Mouse (Mus musculus) heart, embryonic 10.5 days (tissue): ENCODE measurements around the gene Igfbp3. TPM values are rescaled to one million over a fixed set of nuclear protein-coding genes. Genes with fewer than 3 reads are reported as not detected.

Experiments used
- DNase-seq: peaks from one replicate; pipeline ENCODE4 v3.0.0-alpha.2; 2017; ENCODE audit warnings: low spot score
- H3K27ac ChIP-seq: fragments of 300-500 bp; sonication (generic); 2 replicates; pipeline ENCODE4 v1.5.1; 2016; ENCODE audit warnings: mild to moderate bottlenecking
- H3K27me3 ChIP-seq: fragments of 300-500 bp; sonication (generic); 2 replicates; pipeline ENCODE4 v1.6.1; 2016; ENCODE audit warnings: mild to moderate bottlenecking; ENCODE audit not compliant: poor library complexity, insufficient read depth, severe bottlenecking
- H3K36me3 ChIP-seq: fragments of 300-500 bp; sonication (generic); 2 replicates; pipeline ENCODE4 v1.6.1; 2016; ENCODE audit warnings: mild to moderate bottlenecking, moderate library complexity
- H3K4me1 ChIP-seq: fragments of 300-500 bp; sonication (generic); 2 replicates; pipeline ENCODE4 v1.6.1; 2016; ENCODE audit warnings: mild to moderate bottlenecking
- H3K4me3 ChIP-seq: fragments of 300-500 bp; sonication (generic); 2 replicates; pipeline ENCODE4 v1.5.1; 2016; ENCODE audit warnings: mild to moderate bottlenecking, moderate library complexity
- H3K9me3 ChIP-seq: fragments of 300-500 bp; sonication (generic); 2 replicates; pipeline ENCODE4 v1.6.1; 2016; ENCODE audit warnings: mild to moderate bottlenecking, moderate library complexity
- whole genome bisulfite sequencing: fragments of 180-500 bp; shearing (Covaris S2); methylation state at CpG from one replicate; pipeline ENCODE4 v1.1.7; 2016; 5-methylcytosine and 5-hydroxymethylcytosine counted together
- polyA plus RNA-seq: library from polyadenylated mRNA; unstranded; fragments of >200 nt; fragmentation: Nextera tagmentation; extraction: Ambion mirVana; gene quantifications from 2 replicates; pipeline ENCODE4 v1.2.1, GENCODE M21; 2016

Igfbp3 gene
- polyA plus RNA-seq, result 15.7 and 25.9 TPM in 2 replicates

DNA sequence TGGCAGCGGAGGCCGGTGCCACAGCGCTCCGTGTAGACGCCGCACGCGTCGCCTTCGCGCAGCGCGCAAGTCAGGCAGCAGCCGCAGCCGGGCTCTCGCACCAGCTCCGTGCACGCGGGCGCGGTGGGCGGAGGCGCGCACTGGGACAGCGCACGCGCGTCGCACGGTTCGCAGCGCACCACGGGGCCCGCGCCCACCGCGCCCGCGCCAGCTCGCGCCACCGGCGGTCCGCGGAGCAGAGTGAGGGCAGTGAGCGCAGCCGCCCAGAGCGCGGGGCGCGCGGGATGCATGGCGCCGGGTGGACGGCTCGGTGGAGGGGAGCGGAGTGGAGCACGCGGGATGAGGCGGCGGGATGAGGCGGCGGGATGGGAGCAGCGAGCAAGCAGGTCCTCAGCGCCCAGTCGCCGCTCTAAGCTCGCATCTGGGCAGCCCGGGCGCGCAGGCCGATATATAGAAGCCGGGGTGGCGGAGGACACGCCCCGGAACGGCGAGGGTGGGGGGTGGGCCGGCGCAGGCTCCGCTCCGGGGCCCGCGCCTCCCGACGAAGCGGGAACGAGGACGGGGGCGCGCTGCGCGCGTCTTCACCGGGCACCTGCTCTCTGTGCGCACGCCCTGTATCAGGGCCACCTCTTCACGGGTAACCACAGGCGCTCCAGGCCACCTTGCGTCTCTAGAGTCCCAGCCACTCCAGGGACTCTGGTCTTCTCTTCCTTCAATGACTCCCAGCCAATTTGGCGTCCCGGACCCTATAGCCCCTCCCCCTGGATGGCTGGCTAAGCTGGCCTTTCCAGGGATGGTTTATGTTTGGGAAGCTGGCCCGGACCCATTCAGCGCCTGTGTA lies at the start of gene Igfbp3:
Gene Igfbp3, minus strand, starts transcription at position 423 of the 841 bp plus-strand sequence.
- WGBS, result 1% methylated on average over 99 of the region's 104 CpGs
- peak within 1 kb of the TSS; percentile 74 for H3K27ac ChIP-seq

DNA sequence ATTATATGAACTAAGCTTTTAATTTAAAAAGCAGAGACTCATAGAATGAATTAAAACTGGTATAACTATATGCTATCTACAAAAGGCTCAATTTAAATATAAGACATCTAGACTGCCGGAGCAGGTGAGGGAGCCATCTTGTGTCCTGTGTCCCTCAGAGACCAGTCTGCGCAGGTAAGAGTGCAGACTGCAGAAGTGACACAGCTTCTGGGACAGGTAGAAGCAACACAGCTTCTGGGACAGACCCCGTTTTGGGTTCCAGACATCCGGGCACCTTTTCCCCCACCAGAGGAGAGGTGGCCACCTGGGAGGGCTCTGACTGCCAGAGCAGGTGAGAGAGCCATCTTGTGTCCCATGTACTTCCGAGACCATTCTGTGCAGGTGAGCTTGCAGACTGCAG lies 37.1 kb upstream of the Igfbp3 start:
- no peak overlapping the region for H3K27ac ChIP-seq
- no peak overlapping the region for H3K4me3 ChIP-seq
- H3K9me3 ChIP-seq, result no peaks in the 10 kb centered on the region
- no peaks in the 10 kb centered on the region for H3K27me3 ChIP-seq
- 86% methylated on average over 5 of the region's 5 CpGs for WGBS
- H3K36me3 ChIP-seq, result no peaks in the 10 kb centered on the region
- peak; percentile 67 for DNase-seq
- no peaks in the 10 kb centered on the region for H3K4me1 ChIP-seq

More for the DNA sequence above, at the start of gene Igfbp3:
- no peaks in the 10 kb centered on the region for H3K9me3 ChIP-seq
- peaks cover 14% of the 10 kb centered on the region for H3K4me1 ChIP-seq
- DNase-seq, result no peak
- H3K36me3 ChIP-seq, result peaks cover 8% of the 10 kb centered on the region; the same call in 1 of the 2 replicates
- H3K4me3 ChIP-seq, result peak within 1 kb of the TSS; percentile 78
- peaks cover 39% of the 10 kb centered on the region for H3K27me3 ChIP-seq

DNA sequence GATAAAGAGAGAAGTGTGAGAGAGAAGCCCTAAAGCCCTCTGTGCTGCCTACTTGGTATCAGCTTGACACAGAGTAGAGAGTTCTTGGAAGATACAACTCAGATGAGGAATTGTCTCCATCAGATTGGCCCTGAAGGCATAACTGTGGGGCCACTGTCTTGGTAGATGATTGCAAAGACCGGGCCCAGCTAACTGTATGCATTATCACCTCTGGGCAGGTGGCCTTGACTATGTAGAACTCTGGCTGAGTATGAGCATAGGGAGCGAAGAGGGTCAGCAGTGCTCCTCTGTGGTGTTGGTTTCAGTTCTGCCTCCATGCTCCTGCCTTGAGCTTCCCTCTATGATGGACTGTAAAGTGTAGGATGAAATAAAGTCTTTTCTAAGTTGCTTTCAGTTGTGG lies 36.7 kb upstream of the Igfbp3 start:
- no peaks in the 10 kb centered on the region for H3K27me3 ChIP-seq
- 84% methylated on average over 2 of the region's 2 CpGs for whole genome bisulfite sequencing

DNA sequence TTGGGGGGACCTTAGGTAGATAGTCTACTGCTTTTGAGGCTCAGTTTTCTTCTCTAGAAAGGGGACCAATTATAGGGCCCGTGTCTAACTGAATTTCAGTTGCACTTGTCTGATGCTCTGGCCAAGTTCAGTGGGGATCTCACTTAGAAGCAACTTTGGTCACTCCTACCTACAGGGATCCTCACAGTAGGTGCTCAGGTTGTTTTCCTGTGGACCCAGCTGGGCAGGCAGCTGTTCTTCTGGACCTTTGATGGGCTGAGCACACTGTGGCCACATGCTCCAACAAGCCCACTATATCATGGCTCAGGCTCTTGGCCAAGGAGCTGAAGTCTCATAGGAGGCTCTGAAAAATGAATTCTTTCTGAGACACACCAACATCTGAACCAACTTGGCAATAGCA lies 31.1 kb upstream of the Igfbp3 start:
- no peaks in the 10 kb centered on the region for H3K27me3 ChIP-seq
- no peak overlapping the region for H3K27ac ChIP-seq
- no peaks in the 10 kb centered on the region for H3K4me1 ChIP-seq
- no peaks in the 10 kb centered on the region for H3K36me3 ChIP-seq
- peak; percentile 68 for DNase-seq
- 69% methylated on average over 1 of the region's 1 CpGs for WGBS
- no peaks in the 10 kb centered on the region for H3K9me3 ChIP-seq
- H3K4me3 ChIP-seq, result no peak overlapping the region

More for the DNA sequence above, 36.7 kb upstream of the Igfbp3 start:
- Histone ChIP-seq H3K36me3 (no peaks in the 10 kb centered on the region), H3K27ac (no peak overlapping the region), H3K4me1 (no peaks in the 10 kb centered on the region), H3K9me3 (no peaks in the 10 kb centered on the region), H3K4me3 (no peak overlapping the region)
- DNase-seq, result peak; percentile 76

DNA sequence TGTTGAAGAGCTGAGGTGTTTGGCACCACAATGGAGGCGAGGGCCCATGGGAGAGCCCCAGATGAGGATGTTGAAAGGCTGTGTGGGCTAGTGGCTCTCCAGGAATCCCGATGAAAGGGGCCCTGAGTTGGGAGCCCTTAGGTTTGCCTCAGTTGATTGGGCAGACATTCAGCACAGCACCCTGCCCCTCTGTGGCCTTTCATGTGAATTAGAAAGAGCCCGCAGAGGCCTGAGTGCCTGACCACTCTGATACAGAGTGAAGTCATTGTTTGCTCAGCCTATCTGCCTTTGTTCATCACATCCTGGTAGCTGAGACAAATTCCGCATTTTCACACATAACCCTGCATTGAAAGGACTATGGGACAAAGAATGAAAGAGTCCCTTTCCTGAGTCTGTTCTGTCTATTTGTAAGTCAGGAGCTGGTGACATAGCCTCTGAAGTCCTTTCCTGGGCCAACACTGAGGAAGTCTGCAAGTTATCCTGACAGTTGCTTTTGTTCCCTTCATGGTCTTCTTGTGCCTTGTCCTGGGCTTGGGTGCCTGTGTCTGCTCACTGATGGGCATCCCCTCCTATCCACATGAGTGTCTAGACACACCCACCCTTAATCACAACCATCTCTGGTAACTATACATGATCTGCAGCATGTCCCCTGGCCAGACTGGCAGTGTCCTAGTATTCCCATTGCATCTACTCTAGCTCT lies 25.5 kb upstream of the Igfbp3 start:
- Histone ChIP-seq H3K4me1 (peaks cover 6% of the 10 kb centered on the region; the same call in 1 of the 2 replicates), H3K27ac (peak overlapping the region; percentile 56), H3K4me3 (no peak overlapping the region), H3K36me3 (no peaks in the 10 kb centered on the region), H3K9me3 (no peaks in the 10 kb centered on the region), H3K27me3 (no peaks in the 10 kb centered on the region)
- WGBS, result 62% methylated on average over 4 of the region's 4 CpGs
- peak; percentile 74 for DNase-seq

DNA sequence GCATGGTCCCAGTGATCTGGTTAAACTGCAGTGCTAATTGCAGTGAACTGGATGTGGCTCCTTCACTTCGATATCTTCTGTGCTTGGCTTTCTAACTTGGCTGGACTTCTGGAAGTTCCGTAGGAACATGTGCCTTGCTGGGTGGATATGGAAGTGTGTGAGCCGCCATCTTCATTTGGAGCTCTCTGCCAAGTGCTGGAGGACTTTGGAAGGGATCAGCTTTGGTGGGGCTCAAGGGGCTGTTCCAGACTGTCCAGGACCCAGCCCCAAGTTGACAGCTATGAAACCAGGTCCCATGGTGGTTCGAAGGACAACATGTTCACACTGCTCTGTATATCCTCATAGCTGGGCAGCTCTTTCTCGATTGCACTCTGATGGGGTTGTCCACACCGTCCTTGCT lies 24.8 kb upstream of the Igfbp3 start:
- Histone ChIP-seq H3K27ac (peak overlapping the region; percentile 56), H3K9me3 (no peaks in the 10 kb centered on the region), H3K4me3 (no peak overlapping the region), H3K27me3 (no peaks in the 10 kb centered on the region), H3K4me1 (peaks cover 6% of the 10 kb centered on the region; the same call in 1 of the 2 replicates), H3K36me3 (no peaks in the 10 kb centered on the region)
- 83% methylated on average over 6 of the region's 6 CpGs for WGBS
- peak; percentile 58 for DNase-seq

DNA sequence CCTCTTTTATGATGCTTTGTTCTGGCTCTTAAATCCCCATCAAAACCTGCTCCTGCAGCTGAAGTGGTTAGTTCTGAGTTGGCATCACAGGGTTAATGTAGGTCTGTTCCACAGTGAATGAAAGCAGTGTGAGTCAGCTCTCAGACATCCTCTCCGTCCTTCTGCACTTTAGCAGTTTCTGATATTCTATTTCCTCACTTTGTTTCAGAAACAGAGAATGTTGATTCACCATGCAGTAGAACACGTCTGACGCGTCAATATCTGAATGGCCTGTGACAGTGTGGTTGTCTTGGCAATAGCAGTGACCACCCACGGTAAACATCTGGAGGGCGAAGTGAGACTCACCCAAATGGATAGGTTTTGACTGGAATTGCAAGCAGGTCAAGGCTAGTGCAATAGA lies 24.0 kb upstream of the Igfbp3 start:
- no peaks in the 10 kb centered on the region for H3K36me3 ChIP-seq
- no peaks in the 10 kb centered on the region for H3K9me3 ChIP-seq
- peaks cover 6% of the 10 kb centered on the region; the same call in 1 of the 2 replicates for H3K4me1 ChIP-seq
- no peak overlapping the region; the same call in 1 of the 2 replicates for H3K27ac ChIP-seq
- DNase-seq, result peak; percentile 81
- WGBS, result 58% methylated on average over 6 of the region's 6 CpGs
- H3K4me3 ChIP-seq, result no peak overlapping the region
- H3K27me3 ChIP-seq, result no peaks in the 10 kb centered on the region

DNA sequence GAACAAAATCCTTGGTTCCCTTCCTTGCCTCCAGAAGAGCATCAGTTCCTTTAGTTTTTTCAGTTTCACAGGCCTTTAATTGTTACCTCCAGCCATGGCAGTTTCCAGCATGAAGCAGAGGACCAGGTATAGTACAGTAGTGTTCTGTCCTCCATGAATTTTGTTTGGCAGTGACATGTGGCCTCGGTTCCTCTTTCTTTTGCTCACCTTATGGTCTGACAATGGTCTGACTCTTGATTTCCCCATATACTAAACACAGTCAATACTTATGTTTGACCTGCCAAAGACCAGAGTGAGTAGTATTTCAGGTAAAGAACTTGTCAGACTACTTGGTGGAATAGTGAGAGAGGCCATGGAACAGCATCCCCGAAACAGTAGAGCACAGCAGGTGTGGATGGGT lies 23.0 kb upstream of the Igfbp3 start:
- H3K9me3 ChIP-seq, result no peaks in the 10 kb centered on the region
- H3K4me1 ChIP-seq, result peaks cover 6% of the 10 kb centered on the region; the same call in 1 of the 2 replicates
- no peak overlapping the region for H3K4me3 ChIP-seq
- no peaks in the 10 kb centered on the region for H3K27me3 ChIP-seq
- H3K27ac ChIP-seq, result no peak overlapping the region
- DNase-seq, result peak; percentile 69
- H3K36me3 ChIP-seq, result no peaks in the 10 kb centered on the region
- WGBS, result 86% methylated on average over 2 of the region's 2 CpGs

DNA sequence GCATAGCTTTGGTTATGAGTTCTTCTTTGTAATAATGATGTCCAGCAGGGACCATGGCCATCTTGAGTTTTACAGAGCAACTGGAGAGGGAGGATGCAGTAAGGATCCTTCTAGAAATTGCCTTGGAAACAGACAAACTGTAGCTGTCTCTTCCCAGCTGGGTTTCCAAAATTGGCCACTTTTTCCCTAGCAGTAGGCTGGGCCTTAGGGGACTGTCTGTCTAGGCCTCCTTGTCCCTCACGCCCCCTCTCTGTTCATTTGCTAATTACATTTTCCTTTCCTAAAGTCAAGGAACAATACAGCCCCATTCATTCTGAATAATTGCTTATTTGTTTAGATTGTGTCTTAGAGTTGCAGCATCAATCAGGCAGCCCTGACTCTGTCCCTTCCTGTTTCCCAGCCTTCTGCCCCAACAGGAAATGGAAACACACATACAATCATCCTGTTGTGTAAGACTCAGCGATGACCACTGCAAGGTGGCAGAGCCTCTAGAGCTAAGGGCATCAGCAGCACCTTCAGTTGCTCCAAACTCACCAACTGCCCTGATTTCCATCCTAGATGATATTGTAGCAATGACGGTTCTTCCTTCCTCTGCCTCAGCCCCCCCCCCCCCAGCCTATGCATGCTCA lies 21.4 kb upstream of the Igfbp3 start:
- no peak overlapping the region for H3K27ac ChIP-seq
- no peak overlapping the region for H3K4me3 ChIP-seq
- DNase-seq, result peak; percentile 50
- no peaks in the 10 kb centered on the region for H3K27me3 ChIP-seq
- H3K9me3 ChIP-seq, result no peaks in the 10 kb centered on the region
- H3K4me1 ChIP-seq, result peaks cover 6% of the 10 kb centered on the region; the same call in 1 of the 2 replicates
- no peaks in the 10 kb centered on the region for H3K36me3 ChIP-seq
- 65% methylated on average over 3 of the region's 3 CpGs for WGBS

DNA sequence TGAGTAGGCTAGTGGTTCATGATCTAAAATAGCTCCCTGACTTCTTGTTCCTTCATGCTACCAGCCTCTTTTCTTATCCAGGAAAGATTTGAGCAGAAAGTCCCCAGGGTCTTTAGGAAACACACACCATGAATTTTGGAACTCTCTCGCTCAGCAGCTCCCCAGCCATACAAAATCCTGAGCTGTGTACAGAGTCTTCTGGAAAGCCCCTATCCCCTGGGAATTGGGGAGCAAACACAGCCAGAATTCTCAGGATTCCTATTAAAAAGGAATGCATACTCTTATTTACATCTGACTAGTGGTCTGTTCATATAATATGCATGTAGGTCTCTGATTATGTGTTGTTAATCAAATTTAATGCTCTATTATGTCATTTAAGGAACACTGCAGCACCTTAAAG lies 20.7 kb upstream of the Igfbp3 start:
- no peaks in the 10 kb centered on the region for H3K9me3 ChIP-seq
- no peak overlapping the region for H3K4me3 ChIP-seq
- DNase-seq, result no peak
- WGBS, result 75% methylated on average over 1 of the region's 1 CpGs
- no peak overlapping the region for H3K27ac ChIP-seq
- H3K36me3 ChIP-seq, result no peaks in the 10 kb centered on the region
- peaks cover 6% of the 10 kb centered on the region; the same call in 1 of the 2 replicates for H3K4me1 ChIP-seq
- H3K27me3 ChIP-seq, result no peaks in the 10 kb centered on the region

DNA sequence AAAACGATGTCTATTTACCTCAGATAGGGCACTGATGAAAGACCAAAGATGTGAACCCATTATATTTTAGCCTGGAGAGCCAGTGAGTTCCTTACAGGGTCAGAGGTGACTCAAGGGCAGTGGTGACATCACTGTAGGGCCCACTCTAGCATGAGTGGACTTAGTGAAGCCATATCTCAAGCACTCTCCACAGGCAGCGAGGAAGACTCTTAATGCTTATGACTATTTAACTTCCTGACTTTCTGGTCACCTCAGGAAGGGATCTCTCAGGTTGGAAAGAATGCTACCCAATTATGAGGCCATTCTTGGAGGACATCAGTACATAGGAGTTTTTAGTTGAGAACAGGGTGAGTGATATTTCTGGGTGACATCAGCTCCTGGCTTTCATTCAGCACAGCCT lies 19.6 kb upstream of the Igfbp3 start:
- Histone ChIP-seq H3K36me3 (no peaks in the 10 kb centered on the region), H3K27ac (no peak overlapping the region), H3K27me3 (no peaks in the 10 kb centered on the region), H3K9me3 (no peaks in the 10 kb centered on the region), H3K4me3 (no peak overlapping the region), H3K4me1 (no peaks in the 10 kb centered on the region; the same call in 1 of the 2 replicates)
- no peak for DNase-seq
- WGBS, result 76% methylated on average over 2 of the region's 2 CpGs

DNA sequence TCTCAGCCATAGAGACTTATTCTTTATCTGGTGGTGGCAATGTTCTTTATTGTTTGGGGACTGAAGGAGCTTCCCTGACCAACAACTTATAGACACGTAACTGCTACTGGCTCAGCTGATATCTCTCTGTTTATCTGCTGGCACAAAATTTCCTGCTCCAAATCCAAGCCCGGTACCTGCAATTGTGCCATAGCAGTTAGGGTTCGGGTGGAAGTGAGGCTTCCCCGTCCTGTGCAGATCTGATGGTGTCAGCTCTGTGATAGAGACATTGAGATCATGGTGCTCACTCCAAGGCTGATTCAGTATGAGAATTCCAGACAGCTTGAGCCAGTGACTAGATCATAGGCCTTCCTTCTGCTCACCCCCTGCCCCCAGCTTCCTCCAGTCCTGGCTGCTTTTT lies 18.2 kb upstream of the Igfbp3 start:
- H3K4me3 ChIP-seq, result no peak overlapping the region
- no peak overlapping the region for H3K27ac ChIP-seq
- peak; percentile 63 for DNase-seq
- 77% methylated on average over 4 of the region's 4 CpGs for WGBS
- H3K27me3 ChIP-seq, result no peaks in the 10 kb centered on the region
- H3K4me1 ChIP-seq, result no peaks in the 10 kb centered on the region; the same call in 1 of the 2 replicates
- H3K9me3 ChIP-seq, result no peaks in the 10 kb centered on the region
- no peaks in the 10 kb centered on the region for H3K36me3 ChIP-seq
